Mouse (Mus musculus): Measurements from ENCODE around the gene Rnf19b. TPM values are rescaled to one million over a fixed set of nuclear protein-coding genes. Genes with fewer than 3 reads are reported as not detected.

Rnf19b gene
- polyA plus RNA-seq, 1 experiment from 2014 or later = 11.3 TPM

GRCm38 (mm10) chr4:129035851-129036445 lies 22.1 kb upstream of the Rnf19b start:
- Histone ChIP-seq H3K4me2 (replicated peaks) (no peak overlapping the region), H3K27ac (no peak overlapping the region), H3K36me3 (no peaks in the 10 kb centered on the region), H3K9ac (no peak overlapping the region), H3K27me3 (no peaks in the 10 kb centered on the region), H3K4me3 (no peak overlapping the region), H3K9me3 (no peaks in the 10 kb centered on the region), H3K4me1 (peaks cover 28% of the 10 kb centered on the region)
- ATAC-seq (ENCODE audit: insufficient number of reproducible peaks, insufficient read depth, low FRiP score, low TSS enrichment) = no peak
- 71% methylated on average over 7 of the region's 7 CpGs for WGBS

GRCm38 (mm10) chr4:129047721-129048421 lies 10.2 kb upstream of the Rnf19b start:
- H3K36me3 ChIP-seq = no peaks in the 10 kb centered on the region
- no peaks in the 10 kb centered on the region for H3K9me3 ChIP-seq
- H3K4me2 ChIP-seq (replicated peaks) = peak overlapping the region; percentile 88
- peak overlapping the region; percentile 48 for H3K9ac ChIP-seq
- 18% methylated on average over 15 of the region's 15 CpGs for WGBS
- ATAC-seq (ENCODE audit: insufficient number of reproducible peaks, insufficient read depth, low FRiP score, low TSS enrichment) = no peak
- peak overlapping the region; percentile 47 for H3K4me3 ChIP-seq
- peaks cover 15% of the 10 kb centered on the region; the same call in 1 of the 2 replicates for H3K4me1 ChIP-seq
- peaks cover 46% of the 10 kb centered on the region for H3K27me3 ChIP-seq
- H3K27ac ChIP-seq = no peak overlapping the region

GRCm38 (mm10) chr4:129048501-129049305 lies 9.4 kb upstream of the Rnf19b start:
- H3K27me3 ChIP-seq = peaks cover 46% of the 10 kb centered on the region
- H3K4me1 ChIP-seq = peaks cover 15% of the 10 kb centered on the region; the same call in 1 of the 2 replicates
- H3K9me3 ChIP-seq = no peaks in the 10 kb centered on the region
- H3K4me3 ChIP-seq = peak overlapping the region; percentile 47
- peak overlapping the region; percentile 72 for H3K27ac ChIP-seq
- H3K9ac ChIP-seq = peak overlapping the region; percentile 48
- no peaks in the 10 kb centered on the region for H3K36me3 ChIP-seq
- ATAC-seq (ENCODE audit: insufficient number of reproducible peaks, insufficient read depth, low FRiP score, low TSS enrichment) = peak; percentile 81
- WGBS = under 1% methylated on average over 52 of the region's 52 CpGs
- peak overlapping the region; percentile 88 for H3K4me2 ChIP-seq (replicated peaks)

GRCm38 (mm10) chr4:129049306-129050011 lies 8.6 kb upstream of the Rnf19b start:
- peaks cover 42% of the 10 kb centered on the region for H3K27me3 ChIP-seq
- peak overlapping the region; percentile 88 for H3K4me2 ChIP-seq (replicated peaks)
- WGBS = 3% methylated on average over 23 of the region's 23 CpGs
- peak overlapping the region; percentile 47 for H3K4me3 ChIP-seq
- no peak for ATAC-seq (ENCODE audit: insufficient number of reproducible peaks, insufficient read depth, low FRiP score, low TSS enrichment)
- H3K36me3 ChIP-seq = no peaks in the 10 kb centered on the region
- H3K9ac ChIP-seq = peak overlapping the region; percentile 48
- no peaks in the 10 kb centered on the region for H3K9me3 ChIP-seq
- H3K27ac ChIP-seq = peak overlapping the region; percentile 72
- peaks cover 15% of the 10 kb centered on the region; the same call in 1 of the 2 replicates for H3K4me1 ChIP-seq

- no peak for ATAC-seq (ENCODE audit: insufficient number of reproducible peaks, insufficient read depth, low FRiP score, low TSS enrichment)
- Histone ChIP-seq H3K36me3 (no peaks in the 10 kb centered on the region), H3K4me3 (no peak overlapping the region), H3K9me3 (no peaks in the 10 kb centered on the region), H3K9ac (no peak overlapping the region), H3K4me2 (replicated peaks) (no peak overlapping the region), H3K27me3 (peaks cover 42% of the 10 kb centered on the region), H3K4me1 (peaks cover 15% of the 10 kb centered on the region; the same call in 1 of the 2 replicates), H3K27ac (no peak overlapping the region)
- WGBS = 73% methylated on average over 4 of the region's 4 CpGs
These were observed 7.7 kb upstream of the Rnf19b start for GRCm38 (mm10) chr4:129050365-129050764.

GRCm38 (mm10) chr4:129050901-129051417 lies 7.1 kb upstream of the Rnf19b start:
- H3K36me3 ChIP-seq = no peaks in the 10 kb centered on the region
- H3K9ac ChIP-seq = no peak overlapping the region
- no peak for ATAC-seq (ENCODE audit: insufficient number of reproducible peaks, insufficient read depth, low FRiP score, low TSS enrichment)
- 57% methylated on average over 6 of the region's 6 CpGs for WGBS
- H3K4me3 ChIP-seq = no peak overlapping the region
- H3K4me1 ChIP-seq = peaks cover 15% of the 10 kb centered on the region; the same call in 1 of the 2 replicates
- H3K9me3 ChIP-seq = no peaks in the 10 kb centered on the region
- H3K27ac ChIP-seq = no peak overlapping the region
- H3K4me2 ChIP-seq (replicated peaks) = no peak overlapping the region
- H3K27me3 ChIP-seq = peaks cover 40% of the 10 kb centered on the region

GRCm38 (mm10) chr4:129051461-129052183 lies 6.4 kb upstream of the Rnf19b start:
- Histone ChIP-seq H3K27me3 (peaks cover 34% of the 10 kb centered on the region), H3K4me3 (no peak overlapping the region), H3K9ac (no peak overlapping the region), H3K9me3 (no peaks in the 10 kb centered on the region), H3K27ac (no peak overlapping the region), H3K4me1 (peaks cover 15% of the 10 kb centered on the region; the same call in 1 of the 2 replicates), H3K36me3 (no peaks in the 10 kb centered on the region), H3K4me2 (replicated peaks) (no peak overlapping the region)
- ATAC-seq (ENCODE audit: insufficient number of reproducible peaks, insufficient read depth, low FRiP score, low TSS enrichment) = no peak
- 25% methylated on average over 11 of the region's 11 CpGs for WGBS

GRCm38 (mm10) chr4:129054757-129055156 lies 3.3 kb upstream of the Rnf19b start:
- peaks cover 11% of the 10 kb centered on the region for H3K4me1 ChIP-seq
- no peak overlapping the region for H3K4me2 ChIP-seq (replicated peaks)
- peaks cover 21% of the 10 kb centered on the region for H3K27me3 ChIP-seq
- H3K9ac ChIP-seq = no peak overlapping the region
- WGBS = 85% methylated on average over 12 of the region's 12 CpGs
- H3K36me3 ChIP-seq = no peaks in the 10 kb centered on the region
- H3K27ac ChIP-seq = no peak overlapping the region
- no peak for ATAC-seq (ENCODE audit: insufficient number of reproducible peaks, insufficient read depth, low FRiP score, low TSS enrichment)
- no peak overlapping the region for H3K4me3 ChIP-seq
- no peaks in the 10 kb centered on the region for H3K9me3 ChIP-seq

- no peaks in the 10 kb centered on the region for H3K36me3 ChIP-seq
- H3K4me1 ChIP-seq = peaks cover 11% of the 10 kb centered on the region
- no peaks in the 10 kb centered on the region for H3K9me3 ChIP-seq
- no peak overlapping the region for H3K27ac ChIP-seq
- 84% methylated on average over 5 of the region's 5 CpGs for WGBS
- H3K4me2 ChIP-seq (replicated peaks) = no peak overlapping the region
- peaks cover 15% of the 10 kb centered on the region for H3K27me3 ChIP-seq
- H3K9ac ChIP-seq = no peak overlapping the region
- ATAC-seq (ENCODE audit: insufficient number of reproducible peaks, insufficient read depth, low FRiP score, low TSS enrichment) = no peak
- H3K4me3 ChIP-seq = no peak overlapping the region
These were observed 2.5 kb upstream of the Rnf19b start for GRCm38 (mm10) chr4:129055562-129055961.

GRCm38 (mm10) chr4:129057533-129058206 lies 401 bp upstream of the Rnf19b start:
- peak overlapping the region; percentile 92 for H3K27ac ChIP-seq
- no peaks in the 10 kb centered on the region for H3K9me3 ChIP-seq
- H3K9ac ChIP-seq = peak overlapping the region; percentile 96
- peaks cover 11% of the 10 kb centered on the region for H3K4me1 ChIP-seq
- H3K36me3 ChIP-seq = no peaks in the 10 kb centered on the region
- no peaks in the 10 kb centered on the region for H3K27me3 ChIP-seq
- peak overlapping the region; percentile 69 for H3K4me3 ChIP-seq
- ATAC-seq (ENCODE audit: insufficient number of reproducible peaks, insufficient read depth, low FRiP score, low TSS enrichment) = peak; percentile 91
- WGBS = 4% methylated on average over 42 of the region's 44 CpGs
- peak overlapping the region; percentile 91 for H3K4me2 ChIP-seq (replicated peaks)
